Mouse (Mus musculus) C2C12 (cell line): ENCODE results near the gene Gm21985. TPM values are rescaled to one million over a fixed set of nuclear protein-coding genes. Genes with fewer than 3 reads are reported as not detected.
A peak's percentile ranks its signal among the peaks of the same experiment; 100 is the strongest.

Source experiments
- H3K27me3 ChIP-seq: one replicate; pipeline ENCODE4 v1.6.1; 2011; ENCODE audit not compliant: control insufficient read depth, insufficient read depth, insufficient read length
- H3K36me3 ChIP-seq: one replicate; pipeline ENCODE4 v1.6.1; 2011; ENCODE audit not compliant: control insufficient read depth, insufficient read depth
- H3K4me3 ChIP-seq: one replicate; pipeline ENCODE4 v1.5.1; 2011; ENCODE audit warnings: mild to moderate bottlenecking, control low read depth; ENCODE audit not compliant: poor library complexity, insufficient read depth, severe bottlenecking
- H3K79me2 ChIP-seq: one replicate; pipeline ENCODE4 v1.6.1; 2011; ENCODE audit not compliant: control insufficient read depth, insufficient read depth
- H3K79me3 ChIP-seq: one replicate; pipeline ENCODE4 v1.6.1; 2011; ENCODE audit warnings: low read depth, control low read depth
- H3ac ChIP-seq: one replicate; pipeline ENCODE3; 2011; ENCODE audit warnings: low read depth; ENCODE audit not compliant: control insufficient read depth, insufficient read length
- CEBPB ChIP-seq: IDR thresholded peaks from one replicate; pipeline ENCODE4 v1.6.1; 2011; ENCODE audit warnings: low read depth, mild to moderate bottlenecking, control low read depth, moderate library complexity
- CTCF ChIP-seq: IDR thresholded peaks from one replicate; pipeline ENCODE4 v1.5.1; 2011; ENCODE audit not compliant: control insufficient read depth, insufficient read depth, insufficient read length
- FOSL1 ChIP-seq: IDR thresholded peaks from one replicate; pipeline ENCODE4 v1.8.0; 2011; ENCODE audit warnings: mild to moderate bottlenecking, low read length; ENCODE audit not compliant: poor library complexity, insufficient read depth, severe bottlenecking
- MAX ChIP-seq: IDR thresholded peaks from one replicate; pipeline ENCODE4 v1.6.1; 2011; ENCODE audit warnings: mild to moderate bottlenecking, control low read depth
- MYOD1 ChIP-seq: IDR thresholded peaks from one replicate; pipeline ENCODE4 v1.6.1; 2011; ENCODE audit warnings: low read depth; ENCODE audit not compliant: control insufficient read depth, insufficient read length
- MYOG ChIP-seq: IDR thresholded peaks from one replicate; pipeline ENCODE4 v1.6.1; 2011; ENCODE audit not compliant: control insufficient read depth, insufficient read length; ENCODE audit errors: extremely low read depth
- USF1 ChIP-seq: IDR thresholded peaks from one replicate; pipeline ENCODE4 v1.6.1; 2011; ENCODE audit warnings: low read depth, mild to moderate bottlenecking, control low read depth, moderate library complexity
- polyA plus RNA-seq: library from polyadenylated mRNA; unstranded; fragments of >200 nt; fragmentation: generic; extraction: Trizol; gene quantifications from one replicate; pipeline ENCODE4 v1.2.1, GENCODE M21; 2012; ENCODE audit warnings: missing spikeins

The Gm21985 gene
- polyA plus RNA-seq, 1 experiment, result not detected

DNA sequence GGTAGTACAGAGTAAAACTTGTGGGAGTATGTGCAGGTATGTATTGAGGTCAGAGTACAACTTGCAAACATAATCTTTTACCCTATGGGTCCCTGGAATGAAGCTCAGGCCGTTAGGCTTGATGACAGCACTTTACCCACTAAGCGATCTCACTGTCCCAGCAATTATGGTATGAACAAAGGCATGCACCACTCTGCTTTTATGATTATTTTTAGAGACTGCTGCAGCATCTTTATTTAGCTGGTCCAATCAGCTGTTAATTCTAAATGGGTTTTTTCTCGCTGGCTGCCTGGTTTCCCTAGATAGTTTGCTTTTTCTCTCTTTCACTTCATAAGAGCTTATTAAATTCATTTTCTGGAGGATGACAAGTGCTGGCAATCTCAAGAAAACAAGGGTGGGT is 30.1 kb downstream of the Gm21985 start:
- Histone ChIP-seq H3ac (no peak overlapping the region), H3K79me3 (no peaks in the 10 kb centered on the region), H3K36me3 (no peaks in the 10 kb centered on the region), H3K79me2 (no peaks in the 10 kb centered on the region), H3K4me3 (no peak overlapping the region), H3K27me3 (no peaks in the 10 kb centered on the region)
- TF ChIP-seq CEBPB, result no peak
- TF ChIP-seq MAX, result no peak
- TF ChIP-seq USF1, result no peak
- no peak for TF ChIP-seq CTCF
- TF ChIP-seq MYOG, result no peak
- no peak for TF ChIP-seq MYOD1
- no peak for TF ChIP-seq FOSL1

DNA sequence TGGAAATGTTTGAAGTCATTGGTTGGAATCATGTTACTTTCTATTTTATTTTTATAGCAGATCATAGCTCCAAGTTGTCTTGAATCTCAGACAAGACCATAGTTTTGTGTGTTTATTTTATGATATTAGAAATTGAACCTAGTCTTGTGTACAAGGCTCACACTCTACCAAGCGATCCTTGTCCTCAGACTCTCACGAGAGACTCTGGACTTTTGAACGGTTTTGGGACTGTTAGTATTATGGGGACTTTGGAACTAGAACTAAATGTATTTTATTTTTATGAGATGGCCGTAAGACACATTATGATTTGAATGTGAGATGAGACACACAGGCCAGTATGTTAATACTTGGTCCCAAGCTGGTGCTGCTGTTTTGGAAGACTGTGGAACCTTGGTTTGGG is 32.1 kb downstream of the Gm21985 start:
- Histone ChIP-seq H3K79me3 (no peaks in the 10 kb centered on the region), H3ac (no peak overlapping the region), H3K27me3 (no peaks in the 10 kb centered on the region), H3K79me2 (no peaks in the 10 kb centered on the region), H3K36me3 (no peaks in the 10 kb centered on the region), H3K4me3 (no peak overlapping the region)
- no peak for TF ChIP-seq CEBPB
- no peak for TF ChIP-seq MYOG
- no peak for TF ChIP-seq USF1
- no peak for TF ChIP-seq FOSL1
- TF ChIP-seq MAX, result no peak

DNA sequence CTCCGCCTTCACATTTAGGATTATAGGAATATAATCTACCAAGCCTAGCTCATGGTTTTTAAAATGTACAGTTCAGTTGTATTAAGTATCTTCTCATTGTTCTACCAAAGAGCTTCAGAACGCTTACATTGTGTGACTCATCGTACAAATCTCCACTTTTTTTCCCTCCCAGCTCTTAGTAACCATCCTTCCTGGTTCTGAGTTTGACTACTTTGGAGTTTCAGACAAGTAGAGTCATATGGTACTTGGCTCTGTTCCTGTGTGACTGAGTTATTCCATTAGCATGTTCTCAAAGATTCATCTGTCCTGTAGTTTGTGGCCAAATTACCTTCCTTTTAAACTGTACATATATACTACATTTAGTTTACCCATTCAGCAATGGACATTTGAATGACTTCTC is 42.6 kb downstream of the Gm21985 start:
- Histone ChIP-seq H3ac (no peak overlapping the region), H3K4me3 (no peak overlapping the region), H3K27me3 (no peaks in the 10 kb centered on the region)

DNA sequence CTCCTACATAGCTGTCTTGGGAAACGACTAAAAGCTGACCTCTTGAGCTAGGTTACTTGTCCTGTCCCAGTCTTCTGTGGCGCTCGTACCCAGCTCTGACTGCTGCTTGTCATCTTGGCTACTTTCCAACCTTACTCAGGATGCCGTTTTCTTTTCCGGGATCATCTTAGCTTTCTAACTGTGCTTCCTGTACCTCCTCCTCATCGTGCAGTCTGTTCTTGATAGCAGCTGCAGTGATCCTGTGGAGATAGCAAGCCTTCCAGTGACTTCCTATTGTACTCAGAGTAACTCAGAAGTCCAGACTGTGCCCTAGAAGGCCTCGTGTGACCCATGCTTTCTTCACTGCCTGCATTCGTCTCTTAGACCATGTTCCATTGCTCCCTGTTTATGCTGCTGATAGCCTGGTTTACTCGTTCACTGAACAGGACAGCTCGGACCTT is 43.1 kb downstream of the Gm21985 start:
- Histone ChIP-seq H3K36me3 (no peaks in the 10 kb centered on the region), H3ac (no peak overlapping the region), H3K4me3 (no peak overlapping the region), H3K27me3 (no peaks in the 10 kb centered on the region), H3K79me3 (no peaks in the 10 kb centered on the region), H3K79me2 (no peaks in the 10 kb centered on the region)
- TF ChIP-seq MYOD1 (no peak), FOSL1 (no peak), MYOG (no peak), CTCF (no peak), USF1 (no peak), MAX (no peak), CEBPB (no peak)

More for the DNA sequence above, 42.6 kb downstream of the Gm21985 start:
- Histone ChIP-seq H3K36me3 (no peaks in the 10 kb centered on the region), H3K79me3 (no peaks in the 10 kb centered on the region), H3K79me2 (no peaks in the 10 kb centered on the region)
- TF ChIP-seq USF1 (no peak), MYOD1 (no peak), MYOG (no peak), FOSL1 (peak; percentile 21), MAX (no peak), CEBPB (no peak), CTCF (no peak)

DNA sequence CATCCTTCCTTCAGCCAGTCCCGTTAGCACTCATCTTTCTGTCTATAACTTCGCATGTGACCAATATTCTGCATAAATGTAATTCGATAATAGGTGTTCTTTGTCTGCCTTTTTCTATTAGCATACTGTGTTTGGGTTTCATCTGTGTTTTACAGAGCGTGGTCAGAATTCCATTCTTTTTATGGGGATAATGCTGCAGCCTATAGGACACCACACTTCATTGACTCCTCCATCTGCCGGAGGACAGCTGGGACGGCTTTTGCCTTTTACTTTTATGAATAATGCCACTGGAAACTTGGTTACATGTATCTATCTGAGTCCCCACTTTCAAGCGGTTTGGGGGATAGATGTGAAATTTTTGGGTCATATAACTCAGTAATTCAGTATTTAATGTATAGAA is 49.5 kb downstream of the Gm21985 start:
- Histone ChIP-seq H3K36me3 (no peaks in the 10 kb centered on the region), H3ac (no peak overlapping the region), H3K79me2 (no peaks in the 10 kb centered on the region), H3K79me3 (no peaks in the 10 kb centered on the region), H3K27me3 (no peaks in the 10 kb centered on the region), H3K4me3 (no peak overlapping the region)
- TF ChIP-seq FOSL1 (no peak), MYOD1 (no peak), USF1 (no peak), MAX (no peak), CEBPB (no peak), MYOG (no peak), CTCF (no peak)

DNA sequence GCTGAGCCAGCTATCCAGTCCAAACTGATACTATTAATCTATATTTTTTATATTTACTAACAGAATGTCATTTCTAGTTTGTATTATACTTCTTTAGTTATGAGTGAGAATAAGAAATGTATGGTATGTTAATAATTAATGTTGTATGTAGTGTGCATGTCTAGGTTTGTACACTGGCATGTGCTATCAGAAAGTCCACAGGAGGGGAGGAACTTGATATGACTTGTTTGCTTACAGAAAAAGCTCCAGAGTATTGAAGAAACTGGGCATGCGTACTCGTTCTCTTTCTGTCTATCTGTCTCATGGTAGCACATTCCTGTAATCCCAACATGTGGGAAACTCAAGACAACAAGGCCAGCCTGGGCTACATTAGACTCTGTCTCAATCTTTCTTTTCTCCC is 52.1 kb downstream of the Gm21985 start:
- H3K36me3 ChIP-seq, result no peaks in the 10 kb centered on the region
- no peaks in the 10 kb centered on the region for H3K27me3 ChIP-seq
- no peaks in the 10 kb centered on the region for H3K79me3 ChIP-seq
- no peak overlapping the region for H3ac ChIP-seq
- no peaks in the 10 kb centered on the region for H3K79me2 ChIP-seq
- no peak overlapping the region for H3K4me3 ChIP-seq
- TF ChIP-seq MYOG, result no peak
- no peak for TF ChIP-seq USF1
